Mouse (Mus musculus) megakaryocyte progenitor cell, adult 5-6 weeks (primary cell): ENCODE measurements around the gene Mettl2. TPM values are rescaled to one million over a fixed set of nuclear protein-coding genes. Genes with fewer than 3 reads are reported as not detected.

Source experiments
- ATAC-seq: replicated peaks from 2 replicates; pipeline ENCODE4 v1.8.0; 2016; ENCODE audit warnings: mild to moderate bottlenecking, moderate TSS enrichment, inconsistent platforms; ENCODE audit not compliant: poor library complexity
- total RNA-seq, 2 experiments: library from RNA; stranded (forward) in 1 of 2; stranded (reverse) in 1 of 2; fragments of 157-497, 149-512 nt in 1 of 2; fragments of 200-1000 nt in 1 of 2; gene quantifications; 2 replicates each; pipeline versions ENCODE4 v1.2.3 to v1.2.4; 2015 to 2017

Mettl2 gene
- total RNA-seq, 2 experiments from 2014 or later = 18.8 to 30.6 TPM

- ATAC-seq = peak; percentile 69
Observed at GRCm38 (mm10) chr11:105152357-105152899, 26.2 kb downstream of the Mettl2 start.

GRCm38 (mm10) chr11:105153068-105153833 lies 27.0 kb downstream of the Mettl2 start:
- ATAC-seq = peak; percentile 21

DNA sequence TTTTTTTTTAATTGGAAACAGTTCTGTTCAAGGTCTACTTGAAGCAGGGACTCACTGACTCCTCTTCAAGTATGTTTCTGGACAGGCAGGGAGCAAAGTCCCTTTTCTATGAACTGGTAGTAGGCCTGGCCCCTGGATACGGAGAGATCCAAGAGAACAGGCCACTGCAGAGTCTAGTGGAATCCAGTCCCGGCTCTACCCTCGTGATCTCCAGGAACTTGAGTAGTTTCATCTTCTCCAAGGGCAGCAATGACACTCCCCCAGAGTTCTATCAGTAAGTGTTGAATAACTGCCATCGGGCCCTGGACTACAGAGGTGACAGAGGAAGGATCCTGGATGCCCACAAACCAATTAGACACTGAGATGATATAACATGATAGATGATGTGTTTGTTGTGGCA lies 29.7 kb downstream of the Mettl2 start:
- no peak for ATAC-seq

GRCm38 (mm10) chr11:105156748-105157267 lies 30.6 kb downstream of the Mettl2 start:
- ATAC-seq = no peak

DNA sequence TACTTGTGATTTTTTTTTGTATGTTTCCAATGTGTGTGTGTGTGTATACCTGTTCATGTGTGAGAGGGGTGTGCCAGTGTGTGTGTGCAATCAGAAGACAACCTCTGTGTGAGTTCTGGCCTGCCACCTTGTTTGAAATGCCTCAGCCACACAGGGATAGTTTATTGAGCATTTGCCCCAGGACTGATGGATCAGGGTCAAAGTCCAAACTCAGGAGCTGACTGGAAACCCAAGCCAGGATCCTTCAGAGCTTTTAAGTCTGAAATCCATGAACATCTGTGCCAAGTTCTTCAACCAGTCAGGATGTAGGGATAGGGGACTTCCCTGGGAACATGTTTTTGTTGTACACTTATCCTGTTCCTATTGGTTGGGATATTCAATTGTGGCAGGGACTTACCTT lies 31.8 kb downstream of the Mettl2 start:
- ATAC-seq = no peak

GRCm38 (mm10) chr11:105159673-105160360 lies 33.6 kb downstream of the Mettl2 start:
- no peak for ATAC-seq

- ATAC-seq = no peak
Observed at GRCm38 (mm10) chr11:105161411-105161810, 35.2 kb downstream of the Mettl2 start.

DNA sequence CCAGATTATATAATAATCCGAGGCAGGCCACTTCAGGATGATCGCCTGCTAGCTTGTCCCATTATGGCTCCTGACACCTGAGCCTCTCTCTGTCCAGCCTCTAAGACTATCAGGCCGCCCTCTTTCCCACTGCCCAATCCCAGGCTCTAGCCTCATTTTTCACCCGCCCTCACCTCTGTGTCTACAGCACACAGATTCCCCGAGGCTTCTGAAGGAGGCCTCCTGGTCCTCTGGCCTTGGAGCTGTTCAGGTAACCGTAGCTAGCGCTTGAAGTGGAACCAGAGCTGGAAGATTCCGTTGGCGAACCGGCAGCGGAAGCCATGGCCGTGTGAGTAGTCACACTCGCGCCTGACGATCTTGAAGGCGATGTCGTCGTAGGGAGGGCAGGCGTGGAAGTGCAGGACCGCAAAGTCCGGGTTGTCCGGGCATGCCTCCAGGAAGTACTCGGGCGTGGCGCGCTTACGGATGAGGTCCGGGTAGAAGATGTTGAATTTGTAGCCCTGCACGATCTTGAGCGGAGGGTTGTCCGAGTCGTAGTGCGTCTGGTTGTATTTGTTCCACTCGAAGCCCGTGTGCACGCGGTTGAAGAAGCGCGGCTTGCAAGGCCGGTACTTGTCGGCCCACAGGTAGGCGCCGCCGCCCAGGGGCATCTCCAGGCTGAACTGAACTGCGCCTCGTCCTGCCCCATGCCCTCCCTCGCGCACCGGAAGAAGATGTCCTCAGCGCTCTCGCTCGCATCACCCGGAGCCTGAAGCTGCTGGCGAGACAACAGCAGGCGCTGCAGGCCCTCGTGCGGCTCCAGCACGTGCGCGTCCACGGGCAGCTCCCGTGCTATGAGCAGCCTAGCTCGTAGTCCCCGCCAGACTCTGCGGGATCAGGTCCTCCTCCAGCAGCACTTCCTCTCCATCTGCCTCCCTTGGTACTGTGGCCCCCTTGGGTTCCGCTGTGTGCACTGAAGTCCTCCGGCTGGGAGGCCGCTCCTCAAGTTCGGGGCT lies 38.6 kb downstream of the Mettl2 start:
- ATAC-seq = no peak

DNA sequence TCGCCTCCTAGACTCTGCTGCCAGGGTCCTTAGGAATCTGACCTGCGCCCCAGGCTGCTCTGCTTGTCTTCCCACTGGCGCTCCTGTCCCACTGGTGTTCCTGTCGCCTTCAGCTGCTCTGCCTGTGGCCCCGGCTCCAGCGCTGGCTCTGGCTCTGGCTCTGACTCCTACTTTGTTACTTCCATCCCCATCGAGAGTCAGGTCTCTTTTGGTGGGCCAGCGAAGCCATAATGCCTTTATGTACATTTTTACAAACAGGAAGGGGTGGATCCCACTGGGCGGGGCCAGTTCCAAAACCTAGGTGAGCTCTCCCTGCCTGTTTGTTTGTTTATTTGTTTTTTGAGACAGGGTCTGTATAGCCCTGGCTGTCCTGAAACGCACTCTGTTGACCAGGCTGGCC lies 40.6 kb downstream of the Mettl2 start:
- ATAC-seq = no peak

GRCm38 (mm10) chr11:105178516-105178915 lies 52.3 kb downstream of the Mettl2 start, which contains the start of gene Tlk2:
TSS of gene Tlk2 (plus strand) at chr11:105178807.
- no peak for ATAC-seq

DNA sequence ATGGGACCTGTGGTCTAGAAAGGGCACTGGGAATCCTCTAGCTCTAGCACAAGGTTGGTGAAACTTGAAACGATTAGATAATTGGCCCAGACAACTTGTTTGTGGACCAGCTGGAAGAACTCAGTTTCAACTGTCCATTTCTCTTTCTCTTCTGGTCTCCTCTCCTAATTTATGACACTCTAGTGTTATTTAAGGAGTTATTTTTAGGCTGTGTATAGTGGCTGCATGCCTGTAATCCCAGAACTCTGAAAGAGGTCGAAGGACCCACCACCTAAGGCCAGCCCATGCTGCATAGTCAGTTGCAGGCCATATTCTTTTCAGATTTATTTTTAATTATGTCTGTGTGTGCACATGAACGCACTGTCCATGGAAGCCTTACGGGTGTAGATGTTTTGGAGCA lies 53.3 kb downstream of the Mettl2 start:
- ATAC-seq = no peak

DNA sequence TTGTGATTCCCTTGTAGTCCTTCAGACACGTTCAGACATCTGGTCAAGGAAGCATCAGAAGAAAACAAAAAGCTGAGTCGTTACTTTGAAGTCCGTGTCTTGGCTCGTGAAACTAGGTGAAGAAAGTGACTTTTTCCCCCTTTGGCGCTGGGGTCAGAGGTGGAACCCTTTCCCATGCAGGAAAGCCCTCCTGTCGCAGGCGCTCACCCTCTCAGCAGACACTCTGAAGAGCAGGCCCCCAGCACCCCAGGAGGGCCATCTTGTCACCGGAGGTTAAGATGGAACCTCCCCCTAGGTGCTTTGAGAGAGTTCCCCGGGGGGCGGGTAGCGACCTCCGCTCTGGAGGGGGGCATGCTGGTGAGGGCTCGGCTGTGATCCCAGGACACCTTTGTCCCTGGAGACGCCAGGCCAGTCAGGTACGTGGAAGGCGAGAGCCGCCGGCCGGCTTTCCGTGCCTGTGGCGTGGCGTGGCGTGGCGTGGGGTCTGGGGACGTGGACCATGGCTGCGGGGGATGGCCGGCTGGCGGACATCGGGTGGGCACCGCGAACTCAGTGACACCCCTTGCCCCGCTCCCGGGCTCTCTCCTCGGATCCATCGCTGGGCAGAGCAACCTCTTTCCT lies 54.4 kb downstream of the Mettl2 start:
- ATAC-seq = peak; percentile 13

DNA sequence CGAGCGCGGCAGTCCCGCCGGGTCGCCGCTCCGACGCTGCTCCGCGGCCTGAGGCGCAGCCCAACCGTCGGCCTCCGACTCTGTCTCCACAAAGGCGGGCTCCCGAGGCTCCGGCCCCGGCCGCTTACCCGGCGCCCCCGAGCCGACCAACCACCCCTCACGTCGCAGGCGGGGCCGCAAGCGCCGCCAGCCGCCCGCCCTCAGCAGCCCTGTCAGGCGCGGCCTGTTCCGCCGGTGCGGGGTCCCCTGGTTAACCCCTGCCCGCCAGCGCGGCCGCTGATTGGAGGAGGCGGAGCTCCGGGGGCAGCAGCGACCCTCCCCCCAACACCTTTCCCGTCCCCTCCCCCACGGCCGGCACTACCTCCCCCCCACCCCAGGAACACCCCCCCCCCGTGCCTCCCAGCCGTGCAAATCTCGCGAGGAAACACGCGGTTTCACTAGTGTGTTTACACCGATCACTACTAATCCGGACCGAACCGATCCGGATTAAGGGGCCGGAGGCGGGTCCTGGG lies 55.0 kb downstream of the Mettl2 start:
- peak; percentile 86 for ATAC-seq

DNA sequence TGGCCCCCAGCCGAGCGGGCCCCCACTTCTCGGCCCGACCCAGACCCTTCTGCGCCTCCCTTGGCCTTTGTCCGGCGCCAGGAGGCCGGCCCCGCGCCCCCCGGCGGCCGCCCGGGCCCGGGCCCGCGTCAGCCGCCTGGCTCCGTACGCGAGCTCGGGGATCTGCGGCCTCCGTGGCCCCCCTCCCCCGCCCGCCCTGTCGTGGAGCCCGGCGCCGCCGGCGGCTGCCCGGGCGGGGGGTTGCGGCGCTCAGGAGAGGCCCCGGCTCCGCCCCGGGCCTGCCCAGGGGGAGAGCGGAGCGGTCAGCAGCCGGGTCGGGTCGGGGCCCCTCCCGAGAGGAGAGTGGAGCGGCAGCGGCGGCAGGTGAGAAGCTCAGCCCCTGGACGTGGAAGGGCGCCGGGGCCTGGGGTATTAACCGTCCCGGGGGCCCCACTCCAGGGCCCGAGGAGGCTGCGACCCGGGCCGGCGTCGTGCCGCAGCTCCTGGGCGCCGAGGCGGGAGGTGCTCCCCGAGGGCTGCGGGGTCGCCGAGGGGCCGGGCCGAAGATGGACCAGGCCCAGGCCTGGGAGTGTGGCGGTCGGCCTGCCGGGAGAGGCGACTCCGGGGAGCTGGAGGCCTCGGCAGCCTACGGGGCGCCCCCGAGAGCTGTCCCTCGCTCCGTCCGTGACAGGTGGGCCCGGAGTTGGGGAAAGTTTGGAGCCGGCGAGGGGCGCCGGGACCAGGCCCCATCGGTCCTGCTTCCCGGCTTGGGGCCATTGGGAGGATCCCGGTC lies 55.6 kb downstream of the Mettl2 start:
- peak; percentile 8; the same call in 1 of the 2 replicates for ATAC-seq

GRCm38 (mm10) chr11:105182461-105182855 lies 56.2 kb downstream of the Mettl2 start:
- no peak for ATAC-seq

DNA sequence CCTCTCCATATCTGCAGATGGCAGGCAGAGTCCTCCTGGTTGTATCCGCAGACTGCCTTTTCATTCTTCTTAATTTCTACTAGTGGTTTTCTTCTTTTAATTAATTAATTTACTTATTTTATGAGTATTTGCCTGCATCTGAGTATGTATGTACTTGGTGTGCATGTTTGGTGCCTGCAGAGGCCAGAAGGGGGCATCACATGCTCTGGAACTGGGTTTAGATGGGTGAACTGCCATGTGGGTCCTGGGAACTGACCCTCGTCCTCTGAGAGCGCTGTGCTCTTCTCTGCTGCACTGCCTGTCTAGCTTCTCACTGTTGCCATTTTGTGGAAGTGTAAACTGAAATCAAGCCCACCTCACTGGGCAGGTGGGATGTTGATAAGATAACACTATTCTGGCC lies 58.5 kb downstream of the Mettl2 start:
- ATAC-seq = no peak
